Mouse (Mus musculus) C2C12 (cell line): Measurements from ENCODE around the gene Grxcr1. TPM values are rescaled to one million over a fixed set of nuclear protein-coding genes. Genes with fewer than 3 reads are reported as not detected.

ENCODE experiments used
- H3K27me3 ChIP-seq: one replicate; pipeline ENCODE4 v1.6.1; 2011; ENCODE audit not compliant: control insufficient read depth, insufficient read depth, insufficient read length
- H3K36me3 ChIP-seq: one replicate; pipeline ENCODE4 v1.6.1; 2011; ENCODE audit not compliant: control insufficient read depth, insufficient read depth
- H3K4me3 ChIP-seq: one replicate; pipeline ENCODE4 v1.5.1; 2011; ENCODE audit warnings: mild to moderate bottlenecking, control low read depth; ENCODE audit not compliant: poor library complexity, insufficient read depth, severe bottlenecking
- H3K79me2 ChIP-seq: one replicate; pipeline ENCODE4 v1.6.1; 2011; ENCODE audit not compliant: control insufficient read depth, insufficient read depth
- H3K79me3 ChIP-seq: one replicate; pipeline ENCODE4 v1.6.1; 2011; ENCODE audit warnings: low read depth, control low read depth
- H3ac ChIP-seq: one replicate; pipeline ENCODE3; 2011; ENCODE audit warnings: low read depth; ENCODE audit not compliant: control insufficient read depth, insufficient read length
- CEBPB ChIP-seq: IDR thresholded peaks from one replicate; pipeline ENCODE4 v1.6.1; 2011; ENCODE audit warnings: low read depth, mild to moderate bottlenecking, control low read depth, moderate library complexity
- CTCF ChIP-seq: IDR thresholded peaks from one replicate; pipeline ENCODE4 v1.5.1; 2011; ENCODE audit not compliant: control insufficient read depth, insufficient read depth, insufficient read length
- FOSL1 ChIP-seq: IDR thresholded peaks from one replicate; pipeline ENCODE4 v1.8.0; 2011; ENCODE audit warnings: mild to moderate bottlenecking, low read length; ENCODE audit not compliant: poor library complexity, insufficient read depth, severe bottlenecking
- MAX ChIP-seq: IDR thresholded peaks from one replicate; pipeline ENCODE4 v1.6.1; 2011; ENCODE audit warnings: mild to moderate bottlenecking, control low read depth
- MYOD1 ChIP-seq: IDR thresholded peaks from one replicate; pipeline ENCODE4 v1.6.1; 2011; ENCODE audit warnings: low read depth; ENCODE audit not compliant: control insufficient read depth, insufficient read length
- MYOG ChIP-seq: IDR thresholded peaks from one replicate; pipeline ENCODE4 v1.6.1; 2011; ENCODE audit not compliant: control insufficient read depth, insufficient read length; ENCODE audit errors: extremely low read depth
- USF1 ChIP-seq: IDR thresholded peaks from one replicate; pipeline ENCODE4 v1.6.1; 2011; ENCODE audit warnings: low read depth, mild to moderate bottlenecking, control low read depth, moderate library complexity
- polyA plus RNA-seq: library from polyadenylated mRNA; unstranded; fragments of >200 nt; fragmentation: generic; extraction: Trizol; gene quantifications from one replicate; pipeline ENCODE4 v1.2.1, GENCODE M21; 2012; ENCODE audit warnings: missing spikeins

Gene Grxcr1
- polyA plus RNA-seq, 1 experiment: not detected

GRCm38 (mm10) chr5:68057574-68057973 is 25.9 kb downstream of the Grxcr1 start:
- Histone ChIP-seq H3K4me3 (no peak overlapping the region), H3K27me3 (no peaks in the 10 kb centered on the region), H3K79me2 (no peaks in the 10 kb centered on the region), H3K79me3 (no peaks in the 10 kb centered on the region), H3ac (no peak overlapping the region), H3K36me3 (no peaks in the 10 kb centered on the region)
- no peak for TF ChIP-seq MYOG
- no peak for TF ChIP-seq MAX
- no peak for TF ChIP-seq CTCF
- no peak for TF ChIP-seq MYOD1
- no peak for TF ChIP-seq FOSL1
- no peak for TF ChIP-seq USF1
- TF ChIP-seq CEBPB: no peak

GRCm38 (mm10) chr5:68068694-68069093 is 37.1 kb downstream of the Grxcr1 start:
- Histone ChIP-seq H3K27me3 (no peaks in the 10 kb centered on the region), H3K4me3 (no peak overlapping the region), H3K79me2 (no peaks in the 10 kb centered on the region), H3K36me3 (no peaks in the 10 kb centered on the region), H3K79me3 (no peaks in the 10 kb centered on the region), H3ac (no peak overlapping the region)
- TF ChIP-seq CTCF: no peak
- no peak for TF ChIP-seq MAX

GRCm38 (mm10) chr5:68070308-68070707 is 38.7 kb downstream of the Grxcr1 start:
- Histone ChIP-seq H3K4me3 (no peak overlapping the region), H3ac (no peak overlapping the region), H3K36me3 (no peaks in the 10 kb centered on the region), H3K79me3 (no peaks in the 10 kb centered on the region), H3K79me2 (no peaks in the 10 kb centered on the region), H3K27me3 (no peaks in the 10 kb centered on the region)
- TF ChIP-seq CEBPB: no peak
- no peak for TF ChIP-seq MYOD1
- no peak for TF ChIP-seq MYOG
- TF ChIP-seq USF1: no peak
- TF ChIP-seq FOSL1: no peak
- TF ChIP-seq CTCF: no peak
- no peak for TF ChIP-seq MAX

GRCm38 (mm10) chr5:68071857-68072256 is 40.2 kb downstream of the Grxcr1 start:
- Histone ChIP-seq H3K36me3 (no peaks in the 10 kb centered on the region), H3ac (no peak overlapping the region), H3K27me3 (no peaks in the 10 kb centered on the region), H3K4me3 (no peak overlapping the region), H3K79me2 (no peaks in the 10 kb centered on the region), H3K79me3 (no peaks in the 10 kb centered on the region)
- TF ChIP-seq CEBPB (no peak), CTCF (no peak), MYOG (no peak), MYOD1 (no peak), FOSL1 (no peak), MAX (no peak), USF1 (no peak)

- Histone ChIP-seq H3ac (no peak overlapping the region), H3K79me2 (no peaks in the 10 kb centered on the region), H3K79me3 (no peaks in the 10 kb centered on the region), H3K4me3 (no peak overlapping the region), H3K27me3 (no peaks in the 10 kb centered on the region), H3K36me3 (no peaks in the 10 kb centered on the region)
- no peak for TF ChIP-seq CEBPB
- no peak for TF ChIP-seq MAX
- TF ChIP-seq FOSL1: no peak
- TF ChIP-seq USF1: no peak
- no peak for TF ChIP-seq CTCF
- no peak for TF ChIP-seq MYOG
- TF ChIP-seq MYOD1: no peak
Measured at GRCm38 (mm10) chr5:68086535-68087098, 55.0 kb downstream of the Grxcr1 start.

- H3ac ChIP-seq: no peak overlapping the region
- no peaks in the 10 kb centered on the region for H3K79me2 ChIP-seq
- no peaks in the 10 kb centered on the region for H3K79me3 ChIP-seq
- H3K4me3 ChIP-seq: no peak overlapping the region
- TF ChIP-seq CEBPB: no peak
- no peak for TF ChIP-seq FOSL1
- no peak for TF ChIP-seq MYOG
- TF ChIP-seq CTCF: no peak
- no peak for TF ChIP-seq MYOD1
- no peak for TF ChIP-seq USF1
- no peak for TF ChIP-seq MAX
- no peaks in the 10 kb centered on the region for H3K27me3 ChIP-seq
- H3K36me3 ChIP-seq: no peaks in the 10 kb centered on the region
Measured at GRCm38 (mm10) chr5:68087174-68087573, 55.5 kb downstream of the Grxcr1 start.
